Mouse (Mus musculus): Measurements from ENCODE around the gene Manbal. TPM values are rescaled to one million over a fixed set of nuclear protein-coding genes. Genes with fewer than 3 reads are reported as not detected.

Gene Manbal
- total RNA-seq, 2 experiments from 2014 or later, result 7.1 to 21.7 TPM

DNA sequence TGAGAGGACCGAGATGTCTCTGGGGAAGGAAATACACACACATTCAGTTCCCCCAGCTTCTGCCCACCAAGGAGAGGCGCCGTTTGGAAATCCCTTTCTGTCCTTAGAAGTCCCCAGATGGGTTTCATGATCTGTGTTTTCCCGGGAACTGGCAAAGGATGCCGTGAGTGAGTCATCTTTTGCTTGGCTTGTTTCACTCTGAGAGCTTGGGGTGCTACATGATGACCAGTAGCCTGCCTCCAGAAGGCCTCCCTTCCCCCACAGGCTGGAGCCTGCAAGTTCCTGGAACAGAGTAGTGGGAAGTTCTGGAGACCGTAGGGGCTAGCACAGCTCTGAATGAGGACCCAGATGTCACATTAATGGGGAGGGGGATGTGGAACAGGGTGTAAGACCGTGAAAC, 40.2 kb downstream of the Manbal start:
- ATAC-seq (replicated peaks; ENCODE audit: poor library complexity, severe bottlenecking), result no peak

DNA sequence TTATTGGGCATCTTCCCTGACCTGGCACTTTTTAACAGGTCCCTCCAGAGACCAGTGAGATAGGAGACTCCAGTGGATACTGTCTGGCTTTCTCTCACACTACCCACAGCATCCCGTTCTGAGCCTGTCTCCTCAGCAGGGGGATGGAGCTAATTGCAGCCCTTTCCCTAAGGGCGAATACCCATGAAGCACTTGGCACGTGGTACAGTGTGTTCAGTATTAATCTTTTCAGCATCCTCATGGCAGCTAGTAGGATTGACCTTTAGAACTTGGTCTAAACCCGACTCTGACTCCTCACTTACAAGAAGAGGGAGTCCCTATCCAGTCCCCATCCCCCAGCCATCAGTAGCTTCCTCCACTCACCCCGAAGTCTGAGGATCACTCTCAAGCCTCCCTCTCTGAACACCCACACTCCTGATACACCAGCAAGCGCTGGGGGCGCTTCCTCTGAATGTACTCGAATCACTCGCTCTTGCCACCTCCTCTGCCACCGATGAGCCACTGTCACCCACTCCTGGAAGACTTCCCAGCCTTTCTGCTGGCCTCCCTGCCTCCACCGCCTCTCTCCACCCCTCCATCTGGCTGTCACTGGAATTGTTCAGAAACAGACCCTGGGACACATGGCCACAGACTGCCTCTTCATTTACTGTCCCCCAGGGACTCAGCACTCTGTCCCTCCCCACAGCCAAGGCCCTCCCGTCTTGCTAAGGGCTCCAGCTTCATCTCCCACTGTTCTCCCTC, 42.6 kb downstream of the Manbal start:
- ATAC-seq (replicated peaks; ENCODE audit: poor library complexity, severe bottlenecking), result no peak

DNA sequence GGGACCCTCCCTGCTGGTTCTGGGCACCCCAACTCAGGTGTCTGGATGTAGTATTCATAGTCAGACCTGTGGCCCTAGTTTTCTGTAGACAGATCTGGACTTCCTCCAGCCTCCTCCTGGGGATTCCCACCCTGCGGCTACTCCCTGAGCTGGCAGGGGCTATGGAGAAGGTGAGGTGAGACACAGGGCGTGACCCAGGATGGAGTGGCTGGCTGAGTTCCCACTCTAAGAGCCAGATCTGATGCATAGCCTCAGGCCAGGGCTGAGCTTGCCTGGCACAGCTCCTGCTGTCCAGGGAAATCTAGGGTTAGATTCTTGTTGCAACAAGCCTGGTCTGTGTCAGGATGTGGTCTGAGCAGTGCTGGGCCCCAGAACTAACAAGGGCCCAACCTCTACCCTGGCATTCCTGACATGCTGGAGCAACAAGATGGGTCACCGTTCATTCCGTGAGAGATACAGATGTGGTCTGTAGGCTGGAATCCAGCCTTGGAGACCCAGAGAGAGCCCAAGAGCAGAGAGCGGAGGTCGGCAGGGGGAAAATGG, 43.8 kb downstream of the Manbal start:
- no peak for ATAC-seq (replicated peaks; ENCODE audit: poor library complexity, severe bottlenecking)

DNA sequence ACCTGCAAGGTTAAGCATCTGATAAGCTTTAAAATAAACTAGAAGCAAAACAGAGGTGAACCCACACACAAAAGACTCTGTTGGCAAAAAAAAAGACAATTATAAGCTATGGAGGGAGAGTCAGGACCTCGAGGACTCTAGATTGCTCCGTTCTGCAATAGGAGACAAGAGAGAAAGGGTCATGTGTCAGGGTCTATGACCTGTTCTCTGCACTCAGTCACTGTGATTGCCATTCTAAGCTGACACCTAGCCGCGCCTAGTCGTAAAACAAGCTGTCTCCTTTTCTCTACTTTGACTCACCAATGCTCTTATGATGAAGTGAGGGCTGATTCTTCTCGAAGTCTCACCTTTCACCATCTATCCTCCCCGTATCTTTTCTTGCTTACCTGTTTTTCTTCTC, 45.1 kb downstream of the Manbal start:
- ATAC-seq (replicated peaks; ENCODE audit: poor library complexity, severe bottlenecking), result no peak

DNA sequence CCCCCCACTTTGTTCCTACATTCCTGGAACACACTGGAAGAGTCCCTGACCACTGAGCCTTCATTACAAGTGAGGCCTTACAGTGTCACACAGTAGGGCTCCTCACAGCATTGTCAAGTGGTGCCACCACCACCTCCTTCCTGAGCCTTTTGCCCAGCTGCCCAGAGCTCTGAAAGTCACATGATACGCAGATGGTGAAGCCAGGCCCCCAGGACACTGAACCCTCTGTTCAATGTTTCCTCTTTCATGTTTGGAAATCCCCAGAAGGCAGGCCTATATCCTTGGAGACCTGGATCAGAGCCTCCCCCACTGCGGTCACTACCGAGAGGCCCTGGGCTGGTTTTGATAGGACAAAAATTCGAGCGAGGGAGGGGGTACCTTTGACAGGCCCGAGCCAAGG, 49.8 kb downstream of the Manbal start:
- ATAC-seq (replicated peaks; ENCODE audit: poor library complexity, severe bottlenecking), result no peak

DNA sequence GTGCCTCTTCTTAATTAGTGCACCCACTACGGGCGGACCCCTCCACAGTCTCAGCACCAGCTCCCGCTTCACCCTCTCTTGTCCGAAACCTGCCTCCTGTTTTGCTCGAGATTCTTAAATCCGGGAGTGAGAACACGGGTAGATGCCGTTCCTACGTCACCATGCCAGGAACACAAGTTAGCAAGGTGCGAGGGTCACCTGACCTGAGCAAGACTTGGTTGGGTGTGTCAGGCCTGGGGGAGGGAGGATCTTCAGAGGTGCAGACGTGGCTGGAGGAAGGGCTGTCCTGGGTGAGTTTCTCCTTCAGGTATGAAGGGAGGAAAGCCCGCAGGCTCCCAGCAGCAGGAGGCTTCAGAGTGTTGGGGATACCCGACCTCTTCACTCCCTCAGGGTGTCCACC, 50.8 kb downstream of the Manbal start, which contains the start of gene Src:
Gene Src (plus strand): TSS at position 239 of the 400 bp plus-strand sequence.
- no peak for ATAC-seq (replicated peaks; ENCODE audit: poor library complexity, severe bottlenecking)

DNA sequence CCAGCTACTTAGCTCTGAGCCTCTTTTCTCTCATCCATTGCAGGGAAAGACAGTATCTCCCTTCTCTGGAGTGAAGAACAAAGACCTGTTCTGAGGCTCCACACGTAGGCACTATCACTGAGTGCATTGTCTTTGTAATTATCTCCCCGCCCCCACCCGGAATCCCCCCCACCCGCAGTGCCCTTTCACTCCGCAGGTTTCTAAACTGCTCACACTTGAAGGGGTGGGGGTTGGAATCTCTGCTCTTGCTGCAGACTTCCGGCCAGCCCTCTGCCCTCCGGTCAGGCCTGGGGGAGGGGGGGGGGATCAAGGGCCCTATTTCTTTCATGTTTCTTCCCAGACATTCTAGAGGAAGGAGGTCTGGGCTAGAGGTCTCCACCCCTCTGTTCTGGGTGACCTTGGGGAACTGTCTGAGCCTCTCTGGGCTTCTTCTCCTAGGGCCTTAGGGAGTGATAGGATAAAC, 51.2 kb downstream of the Manbal start:
- no peak for ATAC-seq (replicated peaks; ENCODE audit: poor library complexity, severe bottlenecking)

DNA sequence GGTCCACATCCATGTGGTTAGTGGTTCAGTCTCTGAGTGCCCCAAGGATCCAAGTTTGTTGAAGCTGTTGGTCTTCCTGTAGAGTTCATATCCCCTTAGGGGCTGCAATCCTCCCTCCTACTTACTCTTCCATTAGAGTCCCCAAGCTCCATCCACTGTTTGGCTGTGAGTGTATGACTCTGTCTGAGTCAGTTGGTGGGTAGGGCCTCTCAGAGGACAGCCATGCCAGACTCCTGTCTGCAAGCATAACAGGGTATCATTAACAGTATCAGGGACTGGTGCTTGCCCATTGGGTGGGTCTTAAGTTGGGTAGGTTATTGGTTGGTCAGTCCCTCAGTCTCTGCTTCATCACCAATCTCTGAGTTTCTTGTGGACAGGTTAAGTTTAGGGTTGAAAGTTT, 52.1 kb downstream of the Manbal start:
- ATAC-seq (replicated peaks; ENCODE audit: poor library complexity, severe bottlenecking), result no peak

DNA sequence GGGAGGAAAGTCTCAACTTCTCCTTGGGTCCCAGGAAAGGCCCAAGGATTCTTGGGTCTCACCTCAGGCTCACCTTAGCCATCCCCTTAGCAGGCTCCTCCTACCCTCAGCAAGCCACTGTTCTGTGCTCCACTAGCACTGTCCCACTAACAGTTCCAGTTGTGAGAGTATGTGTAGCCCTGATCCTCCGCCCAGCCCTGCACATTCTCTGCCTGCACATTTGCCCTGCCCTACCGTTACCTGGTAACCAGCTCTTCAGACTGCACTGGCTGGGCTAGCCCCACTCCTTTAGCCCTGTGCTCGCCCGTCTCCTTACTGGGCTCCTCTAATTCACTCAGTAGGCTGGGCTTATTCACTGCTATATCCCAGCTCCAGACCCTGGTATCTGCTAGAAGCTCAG, 53.0 kb downstream of the Manbal start:
- ATAC-seq (replicated peaks; ENCODE audit: poor library complexity, severe bottlenecking), result no peak

DNA sequence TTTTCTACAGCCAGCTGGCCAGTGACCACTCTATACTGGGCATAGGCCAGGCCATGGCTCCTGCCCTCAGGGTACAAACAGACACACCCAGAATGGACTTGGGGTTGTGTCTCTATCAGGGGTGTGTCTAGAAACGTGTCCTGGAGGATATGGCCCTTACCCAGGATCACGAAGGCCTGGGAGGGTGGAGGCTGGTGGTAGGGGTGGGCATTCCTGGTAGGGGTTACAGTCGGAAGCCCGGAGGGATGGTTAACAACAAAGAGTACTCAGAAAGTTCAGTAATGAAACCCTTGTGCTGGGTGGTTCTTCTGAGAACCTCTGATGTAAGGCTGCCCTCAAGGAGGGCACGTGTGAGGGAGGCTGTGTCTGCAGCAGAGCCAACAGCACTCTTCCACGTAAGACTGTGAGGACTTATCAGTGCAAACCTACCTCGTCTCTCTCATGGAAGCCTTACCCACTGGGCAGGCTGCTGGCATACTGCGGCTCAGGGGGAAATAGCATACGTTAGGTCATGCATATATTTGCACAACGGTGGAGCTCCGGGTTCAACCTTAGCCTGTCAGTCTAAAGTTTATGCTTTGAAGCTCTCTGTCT, 54.8 kb downstream of the Manbal start:
- ATAC-seq (replicated peaks; ENCODE audit: poor library complexity, severe bottlenecking), result no peak

DNA sequence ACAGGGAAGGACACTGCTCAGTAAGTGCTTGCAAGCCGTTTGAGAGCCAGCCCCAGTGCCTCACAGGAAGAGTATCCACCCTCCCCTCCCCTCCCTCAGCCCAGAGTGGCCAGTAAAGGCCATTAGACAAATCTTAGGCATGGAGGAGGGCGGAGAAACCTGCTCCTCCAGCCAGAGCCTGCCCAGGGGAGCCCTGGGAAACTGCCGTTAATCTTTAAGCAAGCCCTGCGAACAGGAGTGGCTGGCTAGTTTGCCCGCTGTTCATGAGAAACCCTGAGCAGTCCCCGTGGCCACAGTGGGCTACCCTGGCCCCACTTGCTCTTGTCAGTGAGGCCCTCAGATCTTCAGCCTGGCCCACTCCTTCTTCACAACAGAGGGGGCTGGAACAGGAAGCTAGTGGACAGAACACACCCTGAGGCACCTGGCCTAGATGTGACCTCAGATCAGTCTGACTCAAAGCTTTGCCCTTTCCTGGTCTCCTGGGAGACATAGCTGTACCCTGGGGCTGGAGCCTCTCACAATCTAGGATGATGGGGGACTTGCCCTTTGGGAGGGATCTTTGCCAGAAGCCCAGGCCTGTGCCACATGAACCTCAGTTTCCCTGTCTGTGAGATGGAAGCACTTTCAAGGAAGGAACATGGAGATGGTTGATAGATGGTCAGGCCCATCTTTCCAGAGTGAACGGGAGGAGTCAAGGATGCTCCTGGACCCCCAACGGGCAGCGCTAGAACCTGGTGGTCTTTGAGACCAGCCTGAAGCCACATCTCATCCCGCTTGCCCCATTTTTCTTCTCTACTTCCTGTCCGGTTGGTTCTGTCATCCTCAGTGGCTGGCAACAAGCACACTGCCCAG, 55.7 kb downstream of the Manbal start:
- ATAC-seq (replicated peaks; ENCODE audit: poor library complexity, severe bottlenecking), result no peak

DNA sequence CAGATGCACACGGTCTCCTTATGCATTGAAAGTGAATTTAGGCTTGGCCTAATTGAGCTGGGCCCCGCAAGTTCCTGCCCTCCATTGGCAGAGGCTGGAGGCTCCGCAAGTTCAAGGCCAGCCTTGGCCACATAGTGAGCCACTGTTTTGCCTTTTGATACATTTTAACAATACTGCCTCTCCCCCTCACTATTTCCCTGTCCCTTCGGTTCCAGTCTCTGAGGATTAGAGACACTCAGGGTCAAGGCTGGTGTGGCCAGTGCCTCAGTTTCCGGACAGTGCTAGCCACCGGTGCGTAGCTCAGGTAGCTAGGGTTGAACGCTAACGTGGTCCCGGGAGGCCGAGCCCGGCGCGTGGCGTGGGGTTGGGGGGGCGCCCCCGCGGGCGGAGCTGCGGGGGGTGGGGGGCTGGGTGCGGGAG, 56.3 kb downstream of the Manbal start:
- ATAC-seq (replicated peaks; ENCODE audit: poor library complexity, severe bottlenecking), result no peak

DNA sequence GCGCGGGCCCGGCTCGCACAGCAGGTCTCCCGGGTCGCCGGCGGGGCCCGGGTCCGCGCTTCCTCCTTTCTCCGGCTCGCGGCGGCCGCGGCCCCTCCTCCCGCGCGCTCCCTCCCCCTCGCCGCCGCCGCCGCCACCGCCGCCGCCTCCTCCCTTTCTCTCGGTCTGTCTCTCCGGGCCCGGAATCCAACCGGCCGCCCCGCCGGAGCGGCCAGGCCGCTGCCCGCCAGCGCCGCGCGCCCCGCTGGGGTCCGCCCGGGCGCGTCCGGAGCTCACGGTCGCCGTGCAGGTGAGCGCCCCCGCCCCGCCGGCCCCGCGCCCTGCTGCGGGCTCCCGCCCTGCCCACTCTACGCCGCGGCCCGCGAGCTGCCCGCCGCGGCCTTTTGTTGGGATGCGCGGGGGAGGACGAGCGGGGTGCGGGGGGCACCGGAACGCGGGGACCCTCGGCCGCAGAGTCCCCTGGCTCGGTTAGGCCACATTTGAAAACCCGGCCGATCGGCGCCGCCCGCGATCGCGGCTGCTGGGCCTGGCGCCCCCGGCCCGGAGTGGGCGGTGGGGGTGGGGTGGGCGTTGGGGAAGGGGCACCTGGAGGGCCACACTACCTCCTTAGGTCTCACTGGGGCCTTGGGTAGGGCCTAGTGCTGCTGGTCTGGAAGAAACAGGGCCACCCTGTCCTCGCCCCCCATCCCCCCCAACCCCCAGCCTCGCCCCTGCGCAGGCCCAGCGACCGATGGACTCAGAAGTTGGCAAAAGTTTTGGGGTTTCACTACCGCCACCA, 56.9 kb downstream of the Manbal start:
- ATAC-seq (replicated peaks; ENCODE audit: poor library complexity, severe bottlenecking), result peak; percentile 57

DNA sequence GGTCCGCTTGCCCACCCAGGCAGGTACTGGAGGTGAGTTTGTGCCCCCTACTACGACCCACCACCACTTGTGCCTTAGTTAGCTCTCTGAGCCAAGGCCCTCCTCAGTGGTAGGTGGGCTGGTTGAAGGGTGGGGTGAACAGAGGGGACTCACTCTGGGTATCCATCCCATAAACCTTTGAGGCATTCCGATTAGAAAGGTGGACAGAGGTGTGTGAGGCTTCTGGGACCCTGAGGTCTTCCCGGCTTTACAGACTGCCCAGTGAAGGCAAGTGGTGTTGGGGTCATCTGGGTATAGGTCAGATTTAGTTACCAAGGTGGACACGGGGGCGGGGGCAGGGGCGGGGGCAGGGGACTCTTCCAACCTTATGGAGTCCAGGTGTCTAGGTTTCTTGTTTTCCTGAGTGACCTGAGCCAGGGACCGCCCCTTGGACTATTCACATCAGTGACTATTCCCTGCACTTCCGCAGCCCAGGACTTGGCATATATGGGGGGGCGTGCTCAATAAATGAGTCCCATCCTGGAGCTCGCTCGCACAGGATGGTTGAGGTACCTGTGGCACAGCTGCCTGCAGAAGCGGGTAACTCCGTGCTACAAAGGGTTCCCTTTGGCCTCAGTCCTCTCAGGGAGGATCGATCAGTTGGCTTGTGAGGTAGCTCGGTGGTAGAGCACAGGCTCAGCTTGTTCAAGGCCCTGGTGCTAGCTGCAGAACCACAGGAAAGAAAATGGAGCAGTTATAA, 57.7 kb downstream of the Manbal start:
- no peak for ATAC-seq (replicated peaks; ENCODE audit: poor library complexity, severe bottlenecking)

DNA sequence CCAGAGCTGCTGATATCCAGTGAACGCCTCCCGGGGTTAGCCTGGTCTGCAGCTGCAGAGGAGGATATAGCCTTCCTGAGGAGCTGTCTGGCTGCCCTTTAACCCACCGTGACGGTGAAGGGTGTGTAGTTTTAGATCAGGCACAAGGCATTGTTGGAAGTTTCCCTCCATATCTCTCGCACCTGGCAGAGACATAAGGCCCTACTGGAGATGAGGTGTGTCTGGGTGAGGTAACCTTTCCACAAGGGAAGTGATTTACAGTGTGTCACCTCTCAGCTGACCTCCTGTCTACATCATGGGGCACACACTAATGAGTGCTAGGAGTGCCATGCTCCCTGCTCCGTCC, 58.2 kb downstream of the Manbal start:
- no peak for ATAC-seq (replicated peaks; ENCODE audit: poor library complexity, severe bottlenecking)

DNA sequence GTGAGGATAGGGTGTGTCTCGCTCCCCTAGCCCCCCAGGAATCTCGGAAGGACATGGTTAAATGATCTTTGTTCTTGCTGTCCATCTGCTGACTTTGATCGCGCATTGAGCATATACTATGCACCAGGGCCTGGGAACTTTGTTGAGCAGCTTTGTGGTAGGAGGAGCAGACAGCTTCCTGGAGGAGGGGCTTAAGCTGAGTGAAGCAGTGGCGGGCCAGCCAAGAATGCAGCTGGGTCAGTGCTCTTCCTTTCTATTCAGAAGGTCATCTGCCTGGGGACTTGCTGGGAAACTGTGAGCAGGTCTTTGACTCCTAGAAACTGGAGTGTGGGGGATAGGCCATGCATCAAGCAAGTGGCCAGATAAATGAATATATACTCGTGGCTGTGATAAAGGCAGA, 58.8 kb downstream of the Manbal start:
- no peak for ATAC-seq (replicated peaks; ENCODE audit: poor library complexity, severe bottlenecking)

DNA sequence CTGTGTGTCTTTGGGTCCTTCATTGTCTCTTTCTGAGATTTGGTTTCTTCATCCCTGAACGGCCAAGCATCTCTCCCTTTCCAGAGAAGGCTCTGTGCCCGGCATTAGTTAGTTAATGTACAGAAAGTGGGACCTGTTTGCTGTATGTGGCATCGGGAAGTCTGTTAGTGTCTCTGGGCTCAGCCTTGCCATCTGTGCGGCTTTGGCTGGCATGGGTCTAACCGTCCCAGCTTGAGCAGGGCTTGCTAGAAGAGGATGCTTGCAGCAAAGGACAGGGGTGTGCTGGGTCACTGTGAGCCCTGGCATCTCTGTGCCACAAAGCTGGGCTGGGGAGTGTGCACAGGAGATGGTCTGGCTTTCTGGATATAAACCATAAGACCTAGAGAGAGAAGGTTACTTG, 59.8 kb downstream of the Manbal start:
- ATAC-seq (replicated peaks; ENCODE audit: poor library complexity, severe bottlenecking), result no peak

DNA sequence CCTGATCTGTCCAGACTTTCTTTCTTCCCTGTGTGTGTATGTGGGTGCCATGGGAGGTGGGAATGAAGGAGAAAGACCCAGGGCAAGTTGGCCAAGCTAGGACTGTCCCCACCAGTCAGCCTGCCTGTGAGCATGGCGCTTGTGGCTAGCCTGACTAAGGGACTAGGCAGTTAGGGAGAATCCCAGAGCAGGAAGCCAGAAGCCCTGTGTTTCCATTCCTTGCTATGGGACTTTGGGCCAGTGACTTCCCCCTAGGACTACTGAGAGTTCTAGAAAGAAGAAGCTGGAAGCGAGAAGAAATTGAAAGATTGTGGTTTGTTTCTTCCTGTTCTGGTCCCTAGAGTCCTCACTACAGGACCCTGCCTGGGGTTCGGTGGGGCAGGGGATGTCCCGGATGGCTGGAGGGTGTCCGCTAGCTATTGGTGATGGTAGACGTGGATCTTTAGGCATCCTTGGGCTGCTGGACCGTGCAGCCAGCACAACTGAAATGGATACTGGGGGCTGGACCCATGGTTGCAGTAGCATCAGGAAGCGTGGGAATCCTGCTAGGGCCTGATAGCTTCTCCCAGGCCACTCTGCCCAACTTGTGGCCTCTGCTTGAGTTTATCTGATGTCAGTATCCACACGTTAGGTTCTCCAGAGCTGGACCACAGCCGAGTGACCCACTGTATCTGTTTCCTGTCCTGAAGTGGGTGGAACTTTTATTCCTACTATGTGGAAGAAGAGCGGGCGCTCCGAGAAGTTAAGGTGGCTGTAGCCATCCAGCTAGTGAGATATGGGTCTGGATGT, 61.2 kb downstream of the Manbal start:
- ATAC-seq (replicated peaks; ENCODE audit: poor library complexity, severe bottlenecking), result peak; percentile 41

DNA sequence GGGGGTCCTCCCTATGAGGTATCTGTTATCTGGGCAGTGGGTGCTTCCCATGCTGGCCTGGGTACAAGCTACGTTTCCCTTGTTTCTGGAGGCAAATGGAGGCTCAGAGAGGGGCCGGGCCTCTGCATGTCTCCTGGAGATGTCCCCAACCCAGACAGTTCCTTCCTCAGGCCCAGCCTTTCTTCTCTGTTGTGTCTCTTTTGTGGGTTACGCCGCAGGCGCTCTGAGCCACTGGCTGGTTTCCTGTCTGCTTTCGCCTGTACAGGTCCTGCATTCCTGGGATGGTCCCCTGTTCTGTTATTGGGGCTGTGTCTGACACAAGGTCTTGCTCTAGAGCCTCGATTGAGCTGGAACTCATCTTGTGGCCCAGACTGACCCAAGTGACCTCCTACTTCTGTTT, 62.3 kb downstream of the Manbal start:
- ATAC-seq (replicated peaks; ENCODE audit: poor library complexity, severe bottlenecking), result 0 out of 2 replicates have a peak, but pooled peaks have one; percentile 13
